Mouse (Mus musculus) cerebellum, adult 2 months (tissue): ENCODE measurements around the gene B4galt3.

Experiments
- CTCF ChIP-seq: fragments of 200-500 bp; IDR thresholded peaks from 2 replicates; pipeline ENCODE4 v1.5.1; 2011; ENCODE audit warnings: low read depth, mild to moderate bottlenecking, control low read depth, low read length, moderate library complexity, borderline replicate concordance; ENCODE audit not compliant: insufficient read depth
- POLR2A ChIP-seq: fragments of 200-500 bp; IDR thresholded peaks from 2 replicates; pipeline ENCODE4 v1.6.1; 2011; ENCODE audit warnings: low read length, control low read depth, borderline replicate concordance; ENCODE audit not compliant: insufficient read depth

GRCm38 (mm10) chr1:171293351-171293750 lies 23.2 kb downstream of the B4galt3 start:
- TF ChIP-seq CTCF (no peak), POLR2A (no peak)
